In the genomic region with DNA sequence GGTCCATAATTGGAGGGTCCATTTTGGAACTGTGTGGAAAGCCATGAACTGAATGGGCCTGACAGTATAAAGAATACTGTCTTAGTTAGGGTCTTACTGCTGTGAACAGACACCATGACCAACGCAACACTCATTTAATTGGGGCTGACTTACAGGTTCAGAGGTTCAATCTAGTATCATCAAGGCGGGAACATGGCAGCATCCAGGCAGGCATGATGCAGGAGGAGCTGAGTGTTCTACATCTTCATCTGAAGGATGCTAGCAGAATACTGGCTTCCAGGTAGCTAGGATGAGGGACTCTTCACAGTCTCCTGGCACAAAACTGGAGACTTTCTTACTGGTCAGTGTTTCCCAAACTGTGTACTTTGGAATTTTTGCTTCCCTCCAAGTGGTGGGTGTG, we compare ENCODE assay signal across 8 mouse cellular contexts.
DNase-seq lines count a peak whose midpoint lies in the region; TF ChIP-seq lines count a peak whose summit lies in the region.
"Not testable (repeated sequence)": the region's sequence is repeated elsewhere in the genome, so short reads cannot be mapped to it uniquely, and the experiment has no call there.

No protein-coding gene starts in this region.

- not testable (repeated sequence) for H3K4me3 ChIP-seq in lung, adult 2 months (replicated peaks; ENCODE audit: extremely low read depth, low read depth, low read length)

- not testable (repeated sequence) for TF ChIP-seq CTCF in lung, adult 2 months (IDR thresholded peaks at IDR 0.05; ENCODE audit: insufficient read depth, low read length)

- not testable (repeated sequence) for H3K4me1 ChIP-seq in lung, adult 2 months (ENCODE audit: control insufficient read depth, insufficient read depth, low read length)

- not testable (repeated sequence) for TF ChIP-seq POLR2A in lung, adult 2 months (IDR thresholded peaks at IDR 0.05; ENCODE audit: borderline replicate concordance, extremely low read depth, low read depth, low read length)

- DNase-seq in adrenal gland, postnatal 10 days, result peak; percentile 21
- peak; percentile 28 for DNase-seq in gastrocnemius, postnatal 10 days
- DNase-seq in heart, postnatal 25 days (ENCODE audit: low spot score), result peak; percentile 59
- DNase-seq in kidney, postnatal 10 days, result peak; percentile 27
- peak; percentile 56 for DNase-seq in lung, adult 2 months
- DNase-seq in spleen, postnatal 10 days (ENCODE audit: low spot score in 2 of 2), result peak; percentile 39 to 61
- peak; percentile 34 for DNase-seq in thymus, postnatal 14 days
- DNase-seq in urinary bladder, postnatal 4 days (ENCODE audit: low spot score in 2 of 2), result peak; percentile 70 to 89

- 89% methylated on average over 2 of the region's 2 CpGs for WGBS in lung, adult 2 months

- intact Hi-C loops in heart, postnatal 25 days (cut with DNase I), result not testable (repeated sequence)

Comparison
In these comparisons a context has a peak if more than half of its experiments do, and no peak if none do; other contexts are left out.
1. DNase-seq: peak in every context shown above with its lines; median percentile 80 in urinary bladder, postnatal 4 days; 59 in heart, postnatal 25 days; 56 in lung, adult 2 months; 50 in spleen, postnatal 10 days; 34 in thymus, postnatal 14 days; 28 in gastrocnemius, postnatal 10 days; 27 in kidney, postnatal 10 days; 21 in adrenal gland, postnatal 10 days.